Mouse (Mus musculus) E14TG2a.4 (cell line): Measurements from ENCODE around the gene Plin4.
"Not testable (repeated sequence)": the region's sequence is repeated elsewhere in the genome, so short reads cannot be mapped to it uniquely, and the experiment has no call there.

Experiments used
- CTCF ChIP-seq: conservative IDR thresholded peaks from 2 replicates; pipeline ENCODE4 v1.5.1; 2014; ENCODE audit warnings: low read length
- NANOG ChIP-seq: IDR thresholded peaks from 2 replicates; pipeline ENCODE4 v1.6.1; 2014; ENCODE audit warnings: borderline replicate concordance, low read length, mixed read lengths

GRCm38 (mm10) chr17:56106436-56106835, 3.2 kb downstream of the Plin4 start:
- not testable (repeated sequence) for TF ChIP-seq CTCF, NANOG
